Mouse (Mus musculus) midbrain, embryonic 11.5 days (tissue): ENCODE measurements around the gene Slc22a1. TPM values are rescaled to one million over a fixed set of nuclear protein-coding genes. Genes with fewer than 3 reads are reported as not detected.

Experiments
- ATAC-seq: fragments of 200-750 bp; cut with Nextera tagmentation; 2 replicates; pipeline ENCODE4 v1.8.0; 2017; ENCODE audit warnings: moderate TSS enrichment, moderate library complexity; ENCODE audit not compliant: low FRiP score
- DNase-seq: peaks from one replicate; pipeline ENCODE4 v3.0.0; 2015; ENCODE audit warnings: low spot score; ENCODE audit errors: missing footprints
- H3K27ac ChIP-seq: fragments of 300-500 bp; sonication (generic); 2 replicates; pipeline ENCODE4 v1.5.1; 2014; ENCODE audit warnings: low read depth, low read length
- H3K27me3 ChIP-seq: fragments of 300-500 bp; sonication (generic); 2 replicates; pipeline ENCODE4 v1.6.1; 2014; ENCODE audit warnings: mild to moderate bottlenecking, low read length, moderate library complexity, mixed read lengths; ENCODE audit not compliant: control insufficient read depth, insufficient read depth
- H3K36me3 ChIP-seq: fragments of 300-500 bp; sonication (generic); 2 replicates; pipeline ENCODE4 v1.6.1; 2014; ENCODE audit warnings: mild to moderate bottlenecking, low read length, moderate library complexity, mixed read lengths; ENCODE audit not compliant: control insufficient read depth, insufficient read depth
- H3K4me1 ChIP-seq: fragments of 300-500 bp; sonication (generic); 2 replicates; pipeline ENCODE4 v1.6.1; 2014; ENCODE audit warnings: low read length; ENCODE audit not compliant: control insufficient read depth, insufficient read depth
- H3K4me2 ChIP-seq: fragments of 300-500 bp; sonication (generic); 2 replicates; pipeline ENCODE4 v1.6.1; 2014; ENCODE audit warnings: mild to moderate bottlenecking, moderate library complexity
- H3K4me3 ChIP-seq: fragments of 300-500 bp; sonication (generic); 2 replicates; pipeline ENCODE4 v1.5.1; 2014; ENCODE audit warnings: low read depth, low read length
- H3K9ac ChIP-seq: fragments of 300-500 bp; sonication (generic); 2 replicates; pipeline ENCODE4 v1.6.1; 2014; ENCODE audit warnings: low read length
- H3K9me3 ChIP-seq: fragments of 300-500 bp; sonication (generic); 2 replicates; pipeline ENCODE4 v1.6.1; 2016; ENCODE audit warnings: low read length; ENCODE audit not compliant: control insufficient read depth
- WGBS: fragments of 180-500 bp; shearing (Covaris S2); extraction: QIAGEN DNeasy Blood & Tissue Kit; methylation state at CpG from one replicate; pipeline ENCODE4 v1.1.7; 2014; 5-methylcytosine and 5-hydroxymethylcytosine counted together
- polyA plus RNA-seq: library from polyadenylated mRNA; unstranded; fragments of >200 nt; fragmentation: Nextera tagmentation; extraction: Ambion mirVana; gene quantifications from 2 replicates; pipeline ENCODE4 v1.2.1, GENCODE M21; 2014

The Slc22a1 gene
- polyA plus RNA-seq, 1 experiment from 2014 or later = not detected

- DNase-seq = no peak
- Histone ChIP-seq H3K36me3 (no peaks in the 10 kb centered on the region), H3K27me3 (no peaks in the 10 kb centered on the region), H3K9ac (no peak overlapping the region), H3K4me2 (no peak overlapping the region), H3K9me3 (no peaks in the 10 kb centered on the region), H3K4me3 (no peak overlapping the region), H3K27ac (no peak overlapping the region), H3K4me1 (no peaks in the 10 kb centered on the region; the same call in 1 of the 2 replicates)
- WGBS = 78% methylated on average over 3 of the region's 3 CpGs
- ATAC-seq = no peak
Measured at GRCm38 (mm10) chr17:12673871-12674270, 1.8 kb downstream of the Slc22a1 start.

- DNase-seq = no peak
- 83% methylated on average over 7 of the region's 7 CpGs for WGBS
- H3K4me2 ChIP-seq = no peak overlapping the region
Measured at GRCm38 (mm10) chr17:12672285-12672790, 3.3 kb downstream of the Slc22a1 start.

GRCm38 (mm10) chr17:12671029-12671605 is 4.5 kb downstream of the Slc22a1 start:
- Histone ChIP-seq H3K9me3 (no peaks in the 10 kb centered on the region), H3K4me2 (no peak overlapping the region), H3K9ac (no peak overlapping the region), H3K4me1 (no peaks in the 10 kb centered on the region; the same call in 1 of the 2 replicates), H3K27ac (no peak overlapping the region), H3K4me3 (no peak overlapping the region), H3K27me3 (no peaks in the 10 kb centered on the region), H3K36me3 (no peaks in the 10 kb centered on the region)
- WGBS = 87% methylated on average over 5 of the region's 5 CpGs
- ATAC-seq (no peak), DNase-seq (no peak)

More at GRCm38 (mm10) chr17:12672285-12672790, 3.3 kb downstream of the Slc22a1 start:
- H3K36me3 ChIP-seq = no peaks in the 10 kb centered on the region
- H3K27ac ChIP-seq = no peak overlapping the region
- no peaks in the 10 kb centered on the region for H3K9me3 ChIP-seq
- no peaks in the 10 kb centered on the region for H3K27me3 ChIP-seq
- no peak overlapping the region for H3K9ac ChIP-seq
- ATAC-seq = no peak
- no peak overlapping the region for H3K4me3 ChIP-seq
- H3K4me1 ChIP-seq = no peaks in the 10 kb centered on the region; the same call in 1 of the 2 replicates

GRCm38 (mm10) chr17:12669363-12669679 is 6.3 kb downstream of the Slc22a1 start:
- Histone ChIP-seq H3K4me2 (no peak overlapping the region), H3K27ac (no peak overlapping the region), H3K4me1 (no peaks in the 10 kb centered on the region; the same call in 1 of the 2 replicates), H3K4me3 (no peak overlapping the region), H3K36me3 (no peaks in the 10 kb centered on the region), H3K9me3 (no peaks in the 10 kb centered on the region), H3K9ac (no peak overlapping the region), H3K27me3 (no peaks in the 10 kb centered on the region)
- DNase-seq = no peak
- peak; percentile 65; the same call in 1 of the 2 replicates for ATAC-seq

- Histone ChIP-seq H3K4me2 (no peak overlapping the region), H3K4me1 (no peaks in the 10 kb centered on the region; the same call in 1 of the 2 replicates), H3K27me3 (no peaks in the 10 kb centered on the region), H3K27ac (no peak overlapping the region), H3K9ac (no peak overlapping the region), H3K36me3 (no peaks in the 10 kb centered on the region), H3K9me3 (no peaks in the 10 kb centered on the region), H3K4me3 (no peak overlapping the region)
- 52% methylated on average over 7 of the region's 7 CpGs for WGBS
- no peak for ATAC-seq
- no peak for DNase-seq
Measured at GRCm38 (mm10) chr17:12668478-12669362, 6.9 kb downstream of the Slc22a1 start.

GRCm38 (mm10) chr17:12664156-12664555 is 11.5 kb downstream of the Slc22a1 start:
- Histone ChIP-seq H3K4me2 (no peak overlapping the region), H3K9me3 (no peaks in the 10 kb centered on the region), H3K9ac (no peak overlapping the region), H3K27me3 (no peaks in the 10 kb centered on the region), H3K36me3 (no peaks in the 10 kb centered on the region), H3K4me3 (no peak overlapping the region), H3K27ac (no peak overlapping the region), H3K4me1 (no peaks in the 10 kb centered on the region; the same call in 1 of the 2 replicates)
- DNase-seq (no peak), ATAC-seq (no peak)
- WGBS = 78% methylated on average over 8 of the region's 8 CpGs

- DNase-seq (peak; percentile 97), ATAC-seq (peak; percentile 67)
- Histone ChIP-seq H3K27ac (no peak overlapping the region), H3K4me2 (no peak overlapping the region), H3K4me1 (no peaks in the 10 kb centered on the region), H3K36me3 (no peaks in the 10 kb centered on the region), H3K27me3 (no peaks in the 10 kb centered on the region), H3K4me3 (no peak overlapping the region), H3K9me3 (no peaks in the 10 kb centered on the region), H3K9ac (no peak overlapping the region)
- WGBS = 73% methylated on average over 13 of the region's 13 CpGs
Measured at GRCm38 (mm10) chr17:12660572-12661260, 14.9 kb downstream of the Slc22a1 start.

- 91% methylated on average over 10 of the region's 10 CpGs for WGBS
Measured at GRCm38 (mm10) chr17:12659233-12659632, 16.4 kb downstream of the Slc22a1 start.

GRCm38 (mm10) chr17:12658784-12659183 is 16.8 kb downstream of the Slc22a1 start:
- Histone ChIP-seq H3K9ac (no peak overlapping the region), H3K36me3 (no peaks in the 10 kb centered on the region), H3K4me2 (no peak overlapping the region), H3K4me3 (no peak overlapping the region), H3K9me3 (no peaks in the 10 kb centered on the region), H3K4me1 (no peaks in the 10 kb centered on the region), H3K27me3 (no peaks in the 10 kb centered on the region), H3K27ac (no peak overlapping the region)
- 83% methylated on average over 7 of the region's 7 CpGs for WGBS
- no peak for DNase-seq
- ATAC-seq = no peak

More at GRCm38 (mm10) chr17:12659233-12659632, 16.4 kb downstream of the Slc22a1 start:
- no peaks in the 10 kb centered on the region for H3K4me1 ChIP-seq
- H3K4me2 ChIP-seq = no peak overlapping the region
- no peak for ATAC-seq
- H3K9ac ChIP-seq = no peak overlapping the region
- no peak for DNase-seq
- H3K4me3 ChIP-seq = no peak overlapping the region
- H3K36me3 ChIP-seq = no peaks in the 10 kb centered on the region
- no peaks in the 10 kb centered on the region for H3K9me3 ChIP-seq
- H3K27me3 ChIP-seq = no peaks in the 10 kb centered on the region
- H3K27ac ChIP-seq = no peak overlapping the region
